Mouse (Mus musculus) embryonic facial prominence, embryonic 12.5 days (tissue): ENCODE measurements around the gene Cspg4. TPM values are rescaled to one million over a fixed set of nuclear protein-coding genes. Genes with fewer than 3 reads are reported as not detected.

Experiments used
- ATAC-seq: fragments of 200-750 bp; cut with Nextera tagmentation; 2 replicates; pipeline ENCODE4 v1.8.0; 2017; ENCODE audit not compliant: insufficient number of reproducible peaks, insufficient read depth, low FRiP score, low TSS enrichment
- H3K27ac ChIP-seq: fragments of 300-500 bp; sonication (generic); 2 replicates; pipeline ENCODE4 v1.5.1; 2016; ENCODE audit warnings: mild to moderate bottlenecking
- H3K27me3 ChIP-seq: fragments of 300-500 bp; sonication (generic); 2 replicates; pipeline ENCODE4 v1.6.1; 2016; ENCODE audit warnings: mild to moderate bottlenecking, moderate library complexity
- H3K36me3 ChIP-seq: fragments of 300-500 bp; sonication (generic); 2 replicates; pipeline ENCODE4 v1.6.1; 2016; ENCODE audit warnings: mild to moderate bottlenecking
- H3K4me1 ChIP-seq: fragments of 300-500 bp; sonication (generic); 2 replicates; pipeline ENCODE4 v1.6.1; 2016
- H3K4me2 ChIP-seq: fragments of 300-500 bp; sonication (generic); replicated peaks from 2 replicates; pipeline ENCODE4 v1.6.1; 2016; ENCODE audit warnings: mild to moderate bottlenecking, moderate library complexity
- H3K4me3 ChIP-seq: fragments of 300-500 bp; sonication (generic); 2 replicates; pipeline ENCODE4 v1.5.1; 2016; ENCODE audit warnings: mild to moderate bottlenecking
- H3K9ac ChIP-seq: fragments of 300-500 bp; sonication (generic); 2 replicates; pipeline ENCODE4 v1.6.1; 2016; ENCODE audit warnings: mild to moderate bottlenecking, moderate library complexity
- H3K9me3 ChIP-seq: fragments of 300-500 bp; sonication (generic); 2 replicates; pipeline ENCODE4 v1.6.1; 2016; ENCODE audit warnings: mild to moderate bottlenecking, moderate library complexity
- WGBS: fragments of 180-500 bp; shearing (Covaris S2); methylation state at CpG from one replicate; pipeline ENCODE4 v1.1.7; 2016; 5-methylcytosine and 5-hydroxymethylcytosine counted together
- polyA plus RNA-seq: library from polyadenylated mRNA; unstranded; fragments of >200 nt; fragmentation: Nextera tagmentation; extraction: Ambion mirVana; gene quantifications from 2 replicates; pipeline ENCODE4 v1.2.1, GENCODE M21; 2016

Gene Cspg4
- polyA plus RNA-seq, 1 experiment from 2014 or later = 9.1 TPM

GRCm38 (mm10) chr9:56865673-56866400 is 1.0 kb downstream of the Cspg4 start:
- H3K27ac ChIP-seq = no peak overlapping the region
- no peaks in the 10 kb centered on the region for H3K36me3 ChIP-seq
- H3K9me3 ChIP-seq = no peaks in the 10 kb centered on the region
- H3K4me2 ChIP-seq = peak overlapping the region; percentile 68
- H3K4me1 ChIP-seq = peaks cover 52% of the 10 kb centered on the region
- ATAC-seq = no peak
- peak overlapping the region; percentile 50 for H3K9ac ChIP-seq
- peak overlapping the region; percentile 46 for H3K4me3 ChIP-seq
- H3K27me3 ChIP-seq = peaks cover 5% of the 10 kb centered on the region; the same call in 1 of the 2 replicates
- WGBS = 73% methylated on average over 11 of the region's 11 CpGs

- H3K9ac ChIP-seq = no peak overlapping the region
- peaks cover 5% of the 10 kb centered on the region; the same call in 1 of the 2 replicates for H3K27me3 ChIP-seq
- peaks cover 56% of the 10 kb centered on the region for H3K4me1 ChIP-seq
- no peak overlapping the region for H3K4me3 ChIP-seq
- no peaks in the 10 kb centered on the region for H3K36me3 ChIP-seq
- peak overlapping the region; percentile 68 for H3K4me2 ChIP-seq
- no peak for ATAC-seq
- no peak overlapping the region for H3K27ac ChIP-seq
- 85% methylated on average over 5 of the region's 5 CpGs for WGBS
- H3K9me3 ChIP-seq = no peaks in the 10 kb centered on the region
These were observed 1.6 kb downstream of the Cspg4 start for GRCm38 (mm10) chr9:56866430-56866829.

- Histone ChIP-seq H3K4me2 (0 out of 2 replicates have a peak overlapping the region, but pooled peaks have one; percentile 19), H3K9ac (no peak overlapping the region), H3K4me1 (peaks cover 57% of the 10 kb centered on the region), H3K4me3 (no peak overlapping the region), H3K27me3 (peaks cover 5% of the 10 kb centered on the region; the same call in 1 of the 2 replicates), H3K9me3 (no peaks in the 10 kb centered on the region), H3K36me3 (no peaks in the 10 kb centered on the region), H3K27ac (peak overlapping the region; percentile 72)
- peak; percentile 86 for ATAC-seq
- 32% methylated on average over 6 of the region's 6 CpGs for WGBS
These were observed 3.5 kb downstream of the Cspg4 start for GRCm38 (mm10) chr9:56868292-56868691.

GRCm38 (mm10) chr9:56869552-56869951 is 4.7 kb downstream of the Cspg4 start:
- no peak overlapping the region for H3K4me3 ChIP-seq
- WGBS = 74% methylated on average over 13 of the region's 13 CpGs
- no peak overlapping the region for H3K27ac ChIP-seq
- H3K36me3 ChIP-seq = no peaks in the 10 kb centered on the region
- no peak for ATAC-seq
- peaks cover 5% of the 10 kb centered on the region; the same call in 1 of the 2 replicates for H3K27me3 ChIP-seq
- H3K9me3 ChIP-seq = no peaks in the 10 kb centered on the region
- H3K4me2 ChIP-seq = no peak overlapping the region
- H3K4me1 ChIP-seq = peaks cover 48% of the 10 kb centered on the region
- H3K9ac ChIP-seq = no peak overlapping the region

GRCm38 (mm10) chr9:56870778-56871177 is 5.9 kb downstream of the Cspg4 start:
- Histone ChIP-seq H3K4me2 (no peak overlapping the region), H3K4me1 (peaks cover 37% of the 10 kb centered on the region), H3K9ac (no peak overlapping the region), H3K4me3 (no peak overlapping the region), H3K27ac (no peak overlapping the region), H3K9me3 (no peaks in the 10 kb centered on the region), H3K36me3 (no peaks in the 10 kb centered on the region), H3K27me3 (peaks cover 2% of the 10 kb centered on the region; the same call in 1 of the 2 replicates)
- ATAC-seq = no peak
- WGBS = 66% methylated on average over 10 of the region's 10 CpGs

- H3K4me2 ChIP-seq = no peak overlapping the region
- 45% methylated on average over 5 of the region's 5 CpGs for WGBS
- H3K36me3 ChIP-seq = no peaks in the 10 kb centered on the region
These were observed 6.4 kb downstream of the Cspg4 start for GRCm38 (mm10) chr9:56871191-56871590.

GRCm38 (mm10) chr9:56872105-56872903 is 7.5 kb downstream of the Cspg4 start:
- ATAC-seq = no peak
- Histone ChIP-seq H3K27me3 (no peaks in the 10 kb centered on the region), H3K36me3 (no peaks in the 10 kb centered on the region), H3K4me3 (no peak overlapping the region), H3K9ac (no peak overlapping the region), H3K27ac (no peak overlapping the region), H3K9me3 (no peaks in the 10 kb centered on the region), H3K4me1 (peaks cover 38% of the 10 kb centered on the region), H3K4me2 (no peak overlapping the region)
- 73% methylated on average over 5 of the region's 5 CpGs for WGBS

More at GRCm38 (mm10) chr9:56871191-56871590, 6.4 kb downstream of the Cspg4 start:
- Histone ChIP-seq H3K4me1 (peaks cover 33% of the 10 kb centered on the region), H3K9ac (no peak overlapping the region), H3K27ac (no peak overlapping the region), H3K4me3 (no peak overlapping the region), H3K9me3 (no peaks in the 10 kb centered on the region), H3K27me3 (no peaks in the 10 kb centered on the region)
- no peak for ATAC-seq

GRCm38 (mm10) chr9:56873097-56873496 is 8.3 kb downstream of the Cspg4 start:
- H3K9me3 ChIP-seq = no peaks in the 10 kb centered on the region
- H3K27me3 ChIP-seq = no peaks in the 10 kb centered on the region
- no peak for ATAC-seq
- no peak overlapping the region for H3K4me2 ChIP-seq
- H3K9ac ChIP-seq = no peak overlapping the region
- H3K4me1 ChIP-seq = peaks cover 30% of the 10 kb centered on the region
- no peaks in the 10 kb centered on the region for H3K36me3 ChIP-seq
- WGBS = 68% methylated on average over 1 of the region's 1 CpGs
- H3K4me3 ChIP-seq = no peak overlapping the region
- H3K27ac ChIP-seq = no peak overlapping the region

GRCm38 (mm10) chr9:56876784-56877183 is 12.0 kb downstream of the Cspg4 start:
- 36% methylated on average over 9 of the region's 9 CpGs for WGBS

GRCm38 (mm10) chr9:56877284-56877683 is 12.5 kb downstream of the Cspg4 start:
- H3K4me2 ChIP-seq = no peak overlapping the region
- no peaks in the 10 kb centered on the region for H3K9me3 ChIP-seq
- H3K4me1 ChIP-seq = peaks cover 24% of the 10 kb centered on the region
- H3K36me3 ChIP-seq = no peaks in the 10 kb centered on the region
- no peak overlapping the region for H3K4me3 ChIP-seq
- H3K9ac ChIP-seq = no peak overlapping the region
- ATAC-seq = no peak
- no peak overlapping the region for H3K27ac ChIP-seq
- H3K27me3 ChIP-seq = 0 out of 2 replicates have a peak, but pooled peaks cover 5% of the 10 kb centered on the region
- whole genome bisulfite sequencing = 36% methylated on average over 5 of the region's 5 CpGs

More at GRCm38 (mm10) chr9:56876784-56877183, 12.0 kb downstream of the Cspg4 start:
- H3K4me1 ChIP-seq = peaks cover 20% of the 10 kb centered on the region
- no peaks in the 10 kb centered on the region for H3K36me3 ChIP-seq
- no peaks in the 10 kb centered on the region for H3K9me3 ChIP-seq
- H3K4me3 ChIP-seq = no peak overlapping the region
- H3K27me3 ChIP-seq = 0 out of 2 replicates have a peak, but pooled peaks cover 5% of the 10 kb centered on the region
- H3K27ac ChIP-seq = no peak overlapping the region
- no peak overlapping the region for H3K9ac ChIP-seq
- ATAC-seq = no peak
- H3K4me2 ChIP-seq = no peak overlapping the region

- 0 out of 2 replicates have a peak overlapping the region, but pooled peaks have one; percentile 15 for H3K9ac ChIP-seq
- no peaks in the 10 kb centered on the region for H3K9me3 ChIP-seq
- no peak overlapping the region for H3K4me2 ChIP-seq
- peak overlapping the region; percentile 76 for H3K27ac ChIP-seq
- no peaks in the 10 kb centered on the region for H3K36me3 ChIP-seq
- peaks cover 29% of the 10 kb centered on the region for H3K4me1 ChIP-seq
- no peak overlapping the region for H3K4me3 ChIP-seq
- 0 out of 2 replicates have a peak, but pooled peaks cover 5% of the 10 kb centered on the region for H3K27me3 ChIP-seq
- no peak; the same call in 1 of the 2 replicates for ATAC-seq
- 27% methylated on average over 9 of the region's 9 CpGs for WGBS
These were observed 16.0 kb downstream of the Cspg4 start for GRCm38 (mm10) chr9:56880790-56881189.
